Mouse (Mus musculus) gastrocnemius, postnatal 4 days (tissue): ENCODE measurements around the gene Alkbh5. TPM values are rescaled to one million over a fixed set of nuclear protein-coding genes. Genes with fewer than 3 reads are reported as not detected.

Source experiments
- DNase-seq, 2 experiments: peaks; one replicate each; pipeline ENCODE4 v3.0.0; 2021 to 2022; ENCODE audit warnings: low spot score in 2 of 2, mixed read lengths in 2 of 2
- long read RNA-seq, 2 experiments: library from polyadenylated mRNA; stranded (forward); transcript quantifications; one replicate each; pipeline ENCODE4 v2.0.0; 2021
- total RNA-seq, 2 experiments: library from RNA; stranded (reverse); gene quantifications; 2 replicates each; pipeline ENCODE4 v1.2.3; 2021

Alkbh5 gene
- total RNA-seq: 10 to 100 TPM; 70.0 to 74.3 TPM
- long read RNA-seq, experiment 1, full-length matches to known transcripts: 87 of 95 reads
- long read RNA-seq, experiment 1, partial matches to known transcripts: 0 of 95 reads
- long read RNA-seq, experiment 1, other reads (novel, unspliced or antisense): 8 of 95 reads
- long read RNA-seq, experiment 2, full-length matches to known transcripts: 97 of 105 reads
- long read RNA-seq, experiment 2, partial matches to known transcripts: 1 of 105 reads
- long read RNA-seq, experiment 2, other reads (novel, unspliced or antisense): 7 of 105 reads

DNA sequence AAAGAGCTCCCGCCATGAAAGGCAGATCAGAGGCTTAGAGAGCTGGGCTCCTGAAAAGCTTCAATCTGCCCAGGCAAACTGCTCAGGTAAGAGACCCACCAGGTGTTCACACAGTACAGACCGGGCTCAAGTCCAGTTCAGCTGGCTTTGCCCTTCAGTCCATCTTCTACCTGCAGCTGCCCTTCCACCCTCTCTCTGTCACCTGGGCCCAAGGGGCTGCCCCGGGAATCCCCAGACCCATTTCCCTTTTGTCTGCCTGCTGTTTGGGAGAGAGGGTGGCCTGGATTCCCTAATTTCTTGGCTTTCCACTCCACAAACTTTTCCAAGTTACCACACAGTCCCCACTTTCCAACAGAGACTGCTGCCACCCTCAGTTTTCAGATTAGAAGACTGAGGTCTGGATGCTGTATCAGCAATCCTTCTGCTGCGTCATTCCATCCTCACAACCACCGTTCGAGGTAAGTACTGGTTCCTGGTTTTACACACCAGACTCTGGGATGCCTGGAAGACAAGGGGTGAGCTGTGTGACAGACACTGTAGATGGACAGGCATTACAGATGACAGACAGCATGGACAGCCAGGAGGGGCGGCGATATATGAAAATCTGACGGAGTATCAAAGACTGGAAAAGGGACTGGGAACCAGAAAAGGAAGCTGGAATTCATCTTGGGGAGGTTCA, at the start of gene Alkbh5:
Gene Alkbh5, plus strand, starts transcription at position 202 of the 679 bp plus-strand sequence.
- DNase-seq: no peak

DNA sequence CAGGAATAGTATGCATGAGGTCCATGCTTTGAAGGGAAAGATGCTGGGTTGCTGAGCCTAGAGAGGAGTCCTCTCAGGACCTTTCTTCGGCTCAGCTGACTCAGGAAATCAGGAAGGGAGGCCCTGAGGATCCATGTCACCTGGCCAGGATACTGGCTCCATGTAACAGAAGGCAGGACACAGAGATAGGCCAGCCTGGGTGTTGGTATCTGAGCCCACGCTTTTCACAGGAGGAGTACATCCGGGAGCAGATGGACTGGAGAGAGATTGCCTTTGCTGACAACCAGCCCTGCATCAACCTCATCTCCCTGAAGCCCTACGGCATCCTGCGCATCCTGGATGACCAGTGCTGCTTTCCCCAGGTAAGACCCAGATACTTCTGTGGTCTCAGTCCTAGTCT, 43.5 kb upstream of the Alkbh5 start:
- no peak for DNase-seq

- no peak for DNase-seq
These were observed 40.5 kb upstream of the Alkbh5 start for GRCm38 (mm10) chr11:60495692-60496091.

- DNase-seq: no peak
These were observed 28.9 kb upstream of the Alkbh5 start for GRCm38 (mm10) chr11:60507281-60507680.

- no peak for DNase-seq
These were observed 27.2 kb upstream of the Alkbh5 start for GRCm38 (mm10) chr11:60508950-60509349.

DNA sequence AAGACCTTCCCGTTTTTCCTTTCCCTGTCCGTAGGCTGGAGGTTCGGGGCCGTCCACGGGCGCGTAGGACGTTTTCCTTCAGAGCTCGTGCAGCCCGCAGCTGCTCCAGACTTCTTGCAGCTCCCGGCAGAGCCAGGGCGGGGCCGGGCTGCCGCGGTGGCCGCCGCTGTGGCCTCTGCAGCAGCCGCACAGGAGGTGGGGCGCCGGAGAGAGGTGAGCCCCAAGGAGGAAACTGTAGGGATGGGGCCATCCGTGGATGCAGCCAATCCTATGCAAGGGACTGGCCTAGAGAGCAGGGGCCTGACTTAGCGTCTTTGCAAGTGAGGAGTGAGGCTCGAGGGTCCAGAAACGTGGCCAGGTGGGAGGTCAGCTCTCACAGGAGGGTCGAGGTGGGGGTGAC, 26.7 kb upstream of the Alkbh5 start:
- DNase-seq: no peak

DNA sequence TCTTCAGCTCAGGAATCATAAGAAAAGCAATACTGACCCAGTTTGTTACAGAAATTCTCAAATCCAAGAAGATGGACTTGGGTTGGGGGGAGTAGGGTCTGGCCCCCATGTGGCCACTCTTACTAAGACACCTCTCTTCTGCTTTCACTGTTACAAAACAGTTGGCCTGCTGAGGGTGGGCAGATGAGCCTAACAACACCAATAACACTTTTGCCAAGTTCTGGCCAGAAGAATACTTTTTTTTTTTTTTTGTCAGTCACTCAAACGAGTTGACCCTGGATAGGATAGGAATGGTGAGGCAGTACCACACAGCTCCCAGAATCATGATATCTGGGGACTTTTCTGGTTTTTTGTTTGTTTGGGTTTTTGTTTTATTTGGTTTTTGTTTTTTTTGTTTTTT, 24.3 kb upstream of the Alkbh5 start:
- no peak for DNase-seq

GRCm38 (mm10) chr11:60512520-60512919, 23.7 kb upstream of the Alkbh5 start:
- no peak for DNase-seq

GRCm38 (mm10) chr11:60514941-60515340, 21.2 kb upstream of the Alkbh5 start:
- DNase-seq: no peak

- no peak for DNase-seq
These were observed 17.9 kb upstream of the Alkbh5 start for GRCm38 (mm10) chr11:60518305-60518704.

DNA sequence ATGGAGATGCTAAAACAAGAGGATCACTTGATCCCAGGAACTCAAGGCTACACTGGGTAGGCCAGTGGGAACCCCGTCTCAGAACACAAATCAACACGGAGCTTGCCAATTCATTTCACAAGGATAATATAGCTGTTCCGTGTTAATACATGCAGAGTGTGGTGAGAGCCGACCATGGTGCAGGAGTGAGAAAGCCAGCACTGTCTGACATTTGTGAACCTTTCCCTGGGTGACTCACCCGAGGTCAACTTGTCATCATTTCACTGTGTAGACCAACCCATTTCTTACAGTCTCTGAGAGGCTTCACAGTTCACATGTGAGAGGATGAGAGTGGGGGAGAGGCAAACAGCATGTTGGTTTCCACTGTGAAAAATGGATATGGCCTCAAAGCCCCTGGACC, 14.2 kb upstream of the Alkbh5 start:
- DNase-seq: no peak

DNA sequence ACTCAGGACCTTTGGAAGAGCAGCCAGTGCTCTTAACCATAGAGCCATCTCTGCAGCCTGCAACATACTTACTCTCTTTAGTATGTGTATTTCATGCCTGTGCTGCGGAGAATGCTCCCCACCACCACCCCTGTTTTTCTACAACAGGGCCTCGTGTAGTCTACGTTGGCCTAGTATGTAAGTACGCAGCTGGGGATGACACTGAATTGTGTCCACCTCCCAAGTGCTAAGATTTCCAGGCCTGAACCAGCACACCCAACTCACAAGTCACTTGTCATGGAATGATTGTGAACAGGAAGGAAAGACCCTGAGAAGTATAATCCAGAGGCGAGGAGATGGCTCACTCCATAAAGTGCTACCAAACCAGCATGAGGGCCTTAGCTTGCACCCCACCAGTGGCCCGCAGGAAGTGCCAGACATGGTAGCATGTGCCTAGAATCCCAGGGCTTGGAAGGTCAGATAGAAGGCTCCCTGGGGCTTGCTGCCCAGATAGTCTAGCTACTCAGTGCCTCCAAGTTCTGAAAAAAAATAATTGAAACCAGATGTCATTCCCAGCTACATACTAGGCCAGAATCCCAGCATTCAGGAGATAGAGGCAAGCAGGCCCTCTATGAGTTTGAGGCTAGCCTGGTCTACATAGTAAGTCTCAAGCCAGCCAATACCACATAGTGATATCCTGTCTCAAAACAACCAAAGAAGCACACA, 13.4 kb upstream of the Alkbh5 start:
- no peak for DNase-seq

GRCm38 (mm10) chr11:60526461-60526860, 9.7 kb upstream of the Alkbh5 start:
- DNase-seq: no peak

- DNase-seq: no peak
These were observed 505 bp upstream of the Alkbh5 start for GRCm38 (mm10) chr11:60535676-60536075.

- peak; percentile 85 to 93 for DNase-seq
These were observed 782 bp downstream of the Alkbh5 start for GRCm38 (mm10) chr11:60536859-60537467.

DNA sequence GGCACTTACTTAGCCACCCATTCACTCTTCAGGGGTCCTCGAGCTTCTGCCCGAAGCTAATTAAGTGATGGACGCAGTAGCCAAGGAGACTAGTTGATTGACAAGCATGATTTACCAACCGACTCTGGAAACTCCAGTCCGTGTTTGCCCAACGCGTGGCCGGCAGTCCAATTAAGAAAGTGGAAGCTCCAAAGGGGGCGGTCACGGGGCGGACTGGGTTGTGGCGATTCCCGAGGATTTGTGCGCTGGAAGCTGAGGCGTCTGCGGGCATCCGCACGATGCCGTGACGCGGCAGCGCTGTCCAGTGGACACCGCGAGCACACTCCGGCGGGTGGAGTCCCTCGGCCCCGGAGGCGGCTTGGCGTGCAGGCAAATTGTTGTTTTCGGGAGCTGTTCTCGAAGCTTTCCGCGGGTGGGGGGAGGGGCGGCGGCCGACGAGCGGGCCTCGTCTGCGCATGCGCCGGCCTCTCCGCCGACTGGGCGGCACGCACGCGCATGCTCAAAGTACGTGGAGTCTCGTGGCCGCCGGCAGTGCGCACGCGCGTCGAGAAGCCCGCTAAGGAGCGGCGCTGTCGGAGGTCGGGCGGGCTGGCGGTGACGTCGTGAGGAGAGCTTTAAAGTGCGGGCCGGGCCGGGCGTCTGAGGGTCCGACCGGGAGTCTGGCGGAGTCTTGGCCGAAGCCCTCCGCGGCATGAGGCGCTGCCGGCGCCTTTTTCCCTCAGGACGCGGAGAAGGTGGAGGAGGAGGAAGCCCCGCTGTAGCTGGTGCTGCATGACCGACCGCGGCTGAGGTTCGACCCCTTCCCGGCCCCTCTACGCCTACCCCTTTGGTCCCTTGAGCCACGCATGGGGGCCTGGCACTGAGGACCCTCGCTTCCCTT, 1.5 kb downstream of the Alkbh5 start:
- peak; percentile 94 to 97 for DNase-seq

- peak; percentile 28 to 34 for DNase-seq
These were observed 2.4 kb downstream of the Alkbh5 start for GRCm38 (mm10) chr11:60538371-60539281.

GRCm38 (mm10) chr11:60539540-60539939, 3.4 kb downstream of the Alkbh5 start:
- no peak for DNase-seq

DNA sequence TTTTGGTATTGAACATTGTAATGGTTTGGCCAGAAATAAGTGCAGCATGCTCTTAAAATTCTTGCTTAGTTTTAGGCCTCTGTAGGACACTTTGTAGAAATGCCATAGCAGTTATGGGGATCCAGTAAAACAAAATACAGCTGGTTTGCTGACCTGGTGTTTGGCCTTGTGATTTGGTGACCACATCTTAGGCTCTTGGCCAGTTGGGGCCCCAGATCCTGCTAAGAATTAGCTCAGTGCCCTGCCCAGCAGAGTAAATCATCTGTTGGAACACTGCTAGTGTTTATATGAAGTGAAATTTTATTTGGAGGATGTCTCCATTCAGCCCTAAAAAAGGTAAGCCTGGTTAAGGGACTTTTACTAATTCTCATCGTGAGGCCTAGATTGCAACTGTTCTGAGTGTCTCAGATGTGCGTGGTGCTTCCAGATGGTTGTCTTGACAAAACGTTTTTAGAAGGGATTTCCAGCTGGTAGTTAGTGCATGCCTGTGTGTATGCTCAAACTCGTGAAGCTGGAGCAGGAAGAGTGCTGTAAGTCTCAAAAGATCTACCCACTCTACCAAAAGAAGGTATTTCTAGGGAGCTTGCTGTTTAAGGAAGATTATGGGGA, 3.9 kb downstream of the Alkbh5 start:
- peak in 1 of 2 experiments; percentile 61 for DNase-seq
